Mouse (Mus musculus) heart, adult 11 months (tissue): Measurements from ENCODE around the gene Qrfp.

Source experiments
- DNase-seq: peaks from one replicate; pipeline ENCODE4 v3.0.0; 2022

Qrfp gene

GRCm38 (mm10) chr2:31814699-31815098 is 4.3 kb upstream of the Qrfp start:
- DNase-seq: no peak

DNA sequence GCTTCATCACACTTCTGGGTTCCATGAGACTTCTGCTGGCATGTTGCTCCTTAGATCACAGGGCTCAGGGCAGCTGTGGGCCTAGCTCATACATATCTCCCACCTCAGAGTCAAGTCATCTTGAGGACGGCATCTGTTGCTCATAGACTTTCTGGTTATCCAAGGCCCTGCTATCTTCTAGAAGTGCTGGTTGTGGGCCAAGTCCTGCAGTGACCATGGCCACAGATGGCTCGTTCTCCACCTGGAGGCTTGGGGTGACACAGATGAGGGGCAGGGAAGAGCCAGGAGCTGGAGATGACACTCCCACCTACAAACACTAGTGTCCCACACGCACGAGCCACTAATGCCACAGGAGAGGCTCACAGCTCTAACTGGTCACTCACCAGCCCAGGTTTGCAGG is 3.3 kb upstream of the Qrfp start:
- no peak for DNase-seq

- DNase-seq: no peak
Measured at GRCm38 (mm10) chr2:31811086-31811958, 942 bp upstream of the Qrfp start.

GRCm38 (mm10) chr2:31809358-31809740 is 1.0 kb downstream of the Qrfp start:
- DNase-seq: no peak

GRCm38 (mm10) chr2:31808410-31809357 is 1.7 kb downstream of the Qrfp start:
- DNase-seq: no peak

GRCm38 (mm10) chr2:31806639-31807382 is 3.6 kb downstream of the Qrfp start:
- DNase-seq: no peak

GRCm38 (mm10) chr2:31803480-31803879 is 6.9 kb downstream of the Qrfp start:
- no peak for DNase-seq

GRCm38 (mm10) chr2:31802811-31803210 is 7.6 kb downstream of the Qrfp start:
- no peak for DNase-seq

DNA sequence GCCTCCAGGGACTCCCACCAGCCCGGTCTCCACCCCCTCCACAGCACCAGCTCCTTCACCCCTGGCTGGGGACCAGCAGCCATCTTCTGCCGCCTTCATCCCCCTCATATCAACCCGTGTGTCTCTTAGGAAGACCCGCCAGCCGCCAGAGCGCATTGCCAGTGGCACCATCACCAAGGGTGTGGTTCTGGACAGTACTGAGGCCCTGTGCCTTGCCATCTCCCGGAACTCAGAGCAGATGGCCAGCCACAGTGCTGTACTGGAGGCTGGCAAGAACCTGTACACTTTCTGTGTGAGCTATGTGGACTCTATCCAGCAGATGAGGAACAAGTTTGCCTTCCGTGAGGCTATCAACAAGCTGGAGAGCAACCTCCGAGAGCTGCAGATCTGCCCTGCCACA is 9.0 kb downstream of the Qrfp start:
- no peak for DNase-seq

DNA sequence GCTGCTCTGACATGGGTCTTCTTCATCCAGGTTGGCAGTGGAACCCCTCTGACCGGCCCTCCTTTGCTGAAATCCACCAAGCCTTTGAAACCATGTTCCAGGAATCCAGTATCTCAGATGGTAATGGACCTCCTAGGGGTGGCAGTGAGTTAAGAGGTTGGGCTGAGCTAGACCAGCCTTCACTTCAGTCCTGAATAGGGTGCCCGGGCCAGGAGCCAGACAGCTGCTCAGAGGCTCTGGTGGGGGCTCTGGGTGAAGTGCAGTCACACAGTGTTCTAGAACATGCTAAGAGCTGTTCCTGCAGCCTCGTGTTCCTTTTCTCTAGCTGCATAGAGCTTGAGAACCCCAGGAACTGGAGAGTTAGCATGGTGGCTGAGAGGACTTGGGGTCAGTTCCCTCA is 13.4 kb downstream of the Qrfp start:
- DNase-seq: no peak

DNA sequence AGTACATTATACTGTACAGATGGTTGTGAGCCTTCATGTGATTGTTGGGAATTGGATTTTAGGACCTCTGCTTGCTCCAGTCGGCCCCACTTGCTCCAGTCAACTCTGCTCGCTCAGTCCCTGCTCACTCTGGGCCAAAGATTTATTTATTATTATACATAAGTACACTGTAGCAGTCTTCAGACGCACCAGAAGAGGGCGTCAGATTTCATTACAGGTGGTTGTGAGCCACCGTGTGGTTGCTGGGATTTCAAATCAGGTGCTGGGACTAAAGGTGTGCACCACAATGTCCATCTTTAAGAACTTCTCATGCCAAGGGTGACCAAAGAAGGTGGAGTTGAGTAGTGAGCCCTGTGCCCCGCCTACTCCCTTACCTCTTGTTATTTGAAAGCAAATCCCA is 17.8 kb downstream of the Qrfp start:
- DNase-seq: no peak

GRCm38 (mm10) chr2:31791260-31791659 is 19.1 kb downstream of the Qrfp start:
- no peak for DNase-seq

DNA sequence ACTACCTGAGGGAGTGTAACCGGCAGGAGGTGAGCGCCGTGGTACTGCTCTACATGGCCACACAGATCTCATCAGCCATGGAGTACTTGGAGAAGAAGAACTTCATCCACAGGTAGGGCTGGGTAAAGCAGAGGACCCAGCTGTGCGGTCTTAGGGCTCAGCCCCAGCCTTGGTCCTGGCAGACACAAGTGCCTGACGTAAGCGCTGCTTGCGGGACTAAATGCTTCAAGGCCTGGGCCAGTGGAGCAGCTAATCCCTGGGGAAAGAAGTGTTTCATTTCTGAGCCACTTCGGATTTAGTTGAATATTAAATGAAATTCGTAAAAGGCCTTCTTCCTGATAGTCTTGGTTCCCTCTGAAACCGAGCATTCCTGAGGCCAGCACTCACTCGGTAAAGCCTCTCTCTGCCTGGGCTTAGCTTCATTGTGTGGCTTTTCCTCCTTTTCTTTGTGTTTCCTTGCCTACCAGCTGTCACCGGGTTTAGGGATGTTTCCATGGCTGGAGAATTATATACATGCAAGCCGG is 19.6 kb downstream of the Qrfp start:
- DNase-seq: no peak

GRCm38 (mm10) chr2:31789215-31789614 is 21.2 kb downstream of the Qrfp start:
- DNase-seq: no peak

GRCm38 (mm10) chr2:31788227-31788626 is 22.2 kb downstream of the Qrfp start:
- no peak for DNase-seq

DNA sequence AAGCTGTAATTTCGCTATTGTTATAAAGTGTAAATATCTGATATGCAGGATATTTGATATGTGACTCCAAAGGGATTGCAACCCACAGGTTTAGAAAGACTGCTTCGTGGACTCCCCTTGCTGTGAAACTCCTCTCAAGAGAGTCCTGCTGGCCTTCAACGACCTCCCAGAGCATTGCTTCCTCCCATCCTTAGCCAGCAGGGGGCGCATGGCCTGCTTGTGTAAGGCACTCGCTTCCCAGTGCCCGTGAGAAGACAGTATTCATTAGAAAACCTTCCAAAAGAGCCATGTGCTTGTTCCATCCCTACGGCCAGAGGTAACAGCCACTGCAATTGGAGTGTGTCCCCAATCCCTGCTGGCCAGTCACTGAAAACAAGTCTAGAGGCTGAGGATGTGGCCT is 23.4 kb downstream of the Qrfp start:
- peak; percentile 95 for DNase-seq

GRCm38 (mm10) chr2:31785074-31785473 is 25.3 kb downstream of the Qrfp start:
- peak; percentile 96 for DNase-seq

GRCm38 (mm10) chr2:31782958-31783602 is 27.3 kb downstream of the Qrfp start:
- DNase-seq: no peak

- DNase-seq: no peak
Measured at GRCm38 (mm10) chr2:31779258-31779657, 31.1 kb downstream of the Qrfp start.

DNA sequence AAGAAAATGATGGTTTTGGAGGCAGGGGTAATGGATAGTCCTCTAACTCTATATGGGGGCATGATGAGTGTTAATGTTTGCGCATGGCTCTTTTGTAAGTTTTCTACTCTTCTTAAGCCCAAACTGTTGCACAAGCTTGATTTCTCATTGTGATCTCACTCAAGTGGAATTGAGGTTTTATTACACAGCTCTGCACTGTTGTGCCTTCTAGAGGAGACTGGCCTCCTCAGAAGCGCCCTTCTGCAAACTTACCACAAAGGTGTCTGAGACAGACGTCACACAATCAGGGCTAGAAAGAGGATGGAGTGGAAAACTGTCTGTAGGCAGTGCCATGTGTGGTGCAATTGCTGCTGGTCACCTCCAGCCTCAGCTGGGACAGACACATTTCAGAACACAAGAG is 33.9 kb downstream of the Qrfp start:
- no peak for DNase-seq

GRCm38 (mm10) chr2:31770781-31771441 is 39.5 kb downstream of the Qrfp start:
- peak; percentile 99 for DNase-seq

- peak; percentile 99 for DNase-seq
Measured at GRCm38 (mm10) chr2:31769631-31770111, 40.7 kb downstream of the Qrfp start.
